Mouse (Mus musculus): ENCODE measurements around the gene Fbxl4.

Gene Fbxl4

DNA sequence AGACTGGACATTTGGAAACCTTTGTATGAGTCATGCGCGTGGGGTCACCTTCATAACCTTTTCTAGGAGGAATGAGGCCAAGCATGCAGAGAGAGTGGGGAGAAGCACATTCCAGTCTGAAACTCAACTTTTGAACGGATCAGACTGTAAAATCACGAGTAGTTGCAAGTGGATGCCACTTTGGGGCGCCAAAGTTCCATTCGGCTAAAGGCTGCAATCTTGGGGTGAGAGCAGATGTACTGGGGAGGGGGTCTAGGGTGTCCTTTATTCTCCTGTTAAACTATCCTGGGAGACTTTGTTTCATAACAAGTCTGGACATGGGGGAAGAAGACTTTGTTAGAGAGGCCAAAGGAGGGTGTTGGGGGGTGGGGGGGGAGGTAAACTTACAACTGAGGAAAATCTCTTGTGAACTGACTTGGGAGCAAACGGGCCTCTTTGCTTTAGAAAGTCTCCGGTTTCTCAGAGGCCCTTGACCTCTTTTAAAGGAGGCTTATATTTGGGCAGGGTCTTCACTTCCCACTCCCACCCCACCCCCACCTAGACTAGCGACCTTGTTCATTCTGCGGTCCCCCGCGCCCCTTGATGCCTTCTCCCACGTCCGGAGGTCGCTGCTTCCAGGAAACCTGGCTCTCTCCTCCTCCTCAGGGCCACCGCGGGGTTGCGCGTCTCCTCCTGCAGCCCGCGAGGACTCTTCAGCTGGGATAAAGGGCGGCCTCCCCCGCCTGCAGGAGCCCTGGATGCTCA lies 119.8 kb downstream of the Fbxl4 start:
- no peak for DNase-seq (ENCODE audit: extremely low read depth, insufficient read length, low spot score)

DNA sequence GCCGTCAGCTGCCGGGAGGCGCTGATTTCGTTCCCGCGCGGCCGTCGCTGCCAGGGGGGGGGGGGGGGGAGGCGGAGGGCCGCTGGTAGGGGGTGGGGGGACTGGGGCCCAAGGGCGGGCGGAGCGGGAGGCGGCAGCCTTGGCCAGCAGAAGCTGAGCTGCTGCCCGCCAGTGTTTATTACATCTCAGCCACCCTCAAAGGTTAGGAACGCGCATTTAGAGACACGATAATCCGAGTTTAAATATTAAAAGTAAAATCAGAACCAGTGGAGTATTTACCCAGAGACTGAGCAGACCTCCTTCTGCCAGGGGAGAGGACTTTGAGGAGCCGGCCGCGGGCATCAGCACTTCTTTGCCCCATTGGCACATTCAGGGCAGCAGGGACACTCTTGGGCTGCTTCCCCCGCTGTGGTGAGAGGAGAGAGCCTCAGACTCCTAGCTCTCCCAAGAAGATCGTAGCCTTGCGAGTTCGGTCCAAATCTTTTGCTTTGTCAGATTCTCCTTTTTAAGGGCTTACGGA lies 120.4 kb downstream of the Fbxl4 start:
- no peak for DNase-seq (ENCODE audit: extremely low read depth, insufficient read length, low spot score)

DNA sequence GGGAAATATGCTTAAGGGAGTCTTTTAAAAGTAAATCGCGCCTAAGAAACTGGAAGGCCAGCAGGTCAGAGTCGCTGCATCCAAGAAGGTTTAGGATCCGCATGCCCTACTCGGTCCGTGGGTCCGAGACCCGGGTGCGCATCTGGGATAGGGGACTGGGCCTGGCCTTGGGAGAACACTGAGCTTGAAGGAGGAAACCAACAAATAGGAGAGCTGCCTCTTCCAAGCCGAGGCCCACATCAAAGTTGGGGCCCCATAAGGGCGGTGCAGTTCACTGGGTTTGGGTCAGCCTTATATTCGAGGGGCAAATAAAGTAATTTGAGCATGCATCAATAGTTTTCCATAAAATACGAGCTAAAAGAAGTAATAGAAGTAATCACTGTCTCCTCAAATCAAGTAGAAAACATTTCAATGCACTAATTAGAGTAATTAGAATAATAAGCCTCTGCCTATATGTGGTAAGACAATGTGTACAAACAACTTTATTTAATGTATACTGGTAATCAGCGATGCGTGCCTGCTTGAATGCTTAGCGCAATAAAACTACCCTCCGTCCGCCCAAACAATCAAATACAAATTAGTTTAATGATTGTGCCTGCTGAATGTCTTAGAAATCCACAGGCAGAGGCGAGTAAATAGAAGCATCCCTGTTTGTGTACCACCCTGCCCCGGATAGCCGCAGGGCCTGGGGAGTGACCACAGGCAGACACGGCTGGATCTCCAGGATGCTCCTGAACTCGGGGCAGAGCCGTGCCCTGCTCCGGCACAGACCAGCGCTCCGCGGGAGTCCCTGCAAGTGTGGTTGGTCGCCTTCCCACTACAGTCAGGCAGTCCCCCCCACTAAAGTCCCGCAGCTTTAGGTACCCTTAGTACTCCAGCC lies 121.4 kb downstream of the Fbxl4 start:
- no peak for DNase-seq (ENCODE audit: extremely low read depth, insufficient read length, low spot score)

DNA sequence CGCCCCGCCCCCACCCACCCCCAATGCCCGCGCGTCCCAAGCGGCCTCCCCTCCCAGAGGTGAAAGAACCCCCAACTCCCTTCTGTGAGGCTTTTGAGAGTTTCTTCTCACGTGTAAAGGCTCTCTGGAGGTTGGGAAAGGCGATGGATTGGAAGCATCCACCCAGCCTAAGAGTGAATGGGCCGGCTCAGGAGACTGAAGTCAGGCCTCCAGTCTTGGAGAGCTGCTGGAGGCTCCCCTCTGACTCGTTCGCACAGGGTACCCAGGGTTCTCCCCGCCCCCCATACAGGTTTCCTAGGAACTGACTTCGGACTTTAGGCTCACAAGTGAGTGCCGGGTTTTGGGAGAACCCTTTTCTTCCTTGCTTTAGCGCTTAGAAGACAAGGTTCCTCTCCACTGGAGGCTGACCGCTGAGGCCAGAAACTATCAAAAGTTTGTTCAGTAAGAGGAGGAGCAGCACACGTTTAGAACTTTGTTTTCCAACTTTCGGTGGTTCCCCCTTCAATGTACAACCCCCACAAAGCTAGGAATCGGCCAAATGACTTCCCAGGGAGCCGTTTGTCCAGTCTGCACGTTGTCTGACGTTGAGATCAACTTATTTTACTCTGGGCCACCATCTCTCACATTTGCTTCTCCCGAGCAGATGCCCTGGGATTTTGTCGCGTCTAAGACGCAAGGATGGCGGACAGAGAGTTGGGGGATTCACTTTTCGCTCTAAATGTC lies 122.2 kb downstream of the Fbxl4 start:
- DNase-seq (ENCODE audit: extremely low read depth, insufficient read length, low spot score) = no peak

DNA sequence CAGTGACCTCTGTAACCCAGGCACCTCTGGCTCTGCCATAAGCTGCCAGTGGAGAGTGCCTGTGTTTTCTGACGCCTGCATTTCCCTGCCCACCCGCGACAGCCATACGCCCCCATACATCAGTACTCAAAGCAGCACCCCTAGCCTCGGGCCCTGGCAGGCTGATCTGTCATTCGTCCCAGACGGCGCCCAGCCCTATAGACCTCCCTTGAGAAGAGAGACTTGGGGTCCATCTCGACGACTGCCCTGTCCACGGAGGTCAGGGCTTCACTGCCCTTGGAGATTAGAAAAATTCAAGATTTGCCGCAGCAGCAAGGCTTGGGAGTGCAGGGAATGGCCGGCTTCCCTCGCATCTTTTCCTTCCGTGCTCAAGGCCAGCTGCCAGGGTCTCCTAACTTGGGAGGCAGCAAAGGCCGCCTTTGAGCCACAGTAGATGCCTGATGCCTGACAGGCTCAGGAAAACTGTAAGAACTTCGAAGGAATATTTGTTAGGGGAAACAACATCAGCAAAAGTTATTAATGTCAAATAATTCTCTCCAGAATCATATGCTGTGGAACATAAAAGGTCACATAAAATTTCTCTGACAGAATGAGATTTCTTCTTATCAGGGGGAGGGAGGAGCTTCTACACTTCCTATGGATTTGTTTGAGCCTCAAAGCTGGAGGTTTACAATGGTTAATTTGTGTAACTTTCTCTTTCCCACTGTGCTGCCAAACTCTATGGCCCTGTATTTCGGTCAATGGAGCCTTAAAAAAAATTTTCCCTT lies 122.9 kb downstream of the Fbxl4 start:
- DNase-seq (ENCODE audit: extremely low read depth, insufficient read length, low spot score) = no peak

DNA sequence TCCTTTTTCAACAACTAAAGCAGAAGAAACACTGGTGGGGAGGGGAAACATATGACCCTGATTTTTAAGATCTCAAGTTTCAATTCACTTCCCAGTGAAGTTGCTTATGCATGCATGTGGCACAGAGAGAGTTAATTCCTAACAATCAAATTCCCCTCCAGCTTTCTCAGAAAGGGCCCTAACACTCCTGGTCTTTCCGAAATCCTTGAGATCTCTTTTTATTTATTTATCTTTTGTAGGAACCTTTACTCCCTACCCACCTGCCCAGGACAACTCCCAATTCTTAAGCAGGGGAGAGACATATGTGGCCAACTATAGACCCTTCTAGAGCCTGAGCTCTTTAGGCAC lies 123.5 kb downstream of the Fbxl4 start:
- DNase-seq (ENCODE audit: extremely low read depth, insufficient read length, low spot score) = no peak

DNA sequence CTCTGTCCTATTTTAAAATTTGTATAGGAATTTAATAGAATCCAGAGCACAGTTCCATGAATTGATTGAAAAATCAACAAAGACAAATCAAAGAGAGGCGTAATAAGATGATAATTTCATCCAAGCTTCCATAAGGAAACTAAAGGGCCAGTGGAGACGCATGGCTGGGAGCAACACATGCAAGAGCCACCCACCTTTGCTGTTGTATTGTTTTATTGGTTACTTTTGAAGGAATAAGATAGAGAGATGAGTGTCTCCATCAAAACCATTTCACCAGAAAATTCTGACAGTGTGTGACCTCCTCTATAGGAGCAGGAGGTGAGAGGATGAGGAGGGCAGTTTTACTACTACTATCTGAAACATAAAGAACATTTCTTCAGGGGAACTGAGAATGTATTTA lies 124.8 kb downstream of the Fbxl4 start:
- DNase-seq (ENCODE audit: extremely low read depth, insufficient read length, low spot score) = no peak

DNA sequence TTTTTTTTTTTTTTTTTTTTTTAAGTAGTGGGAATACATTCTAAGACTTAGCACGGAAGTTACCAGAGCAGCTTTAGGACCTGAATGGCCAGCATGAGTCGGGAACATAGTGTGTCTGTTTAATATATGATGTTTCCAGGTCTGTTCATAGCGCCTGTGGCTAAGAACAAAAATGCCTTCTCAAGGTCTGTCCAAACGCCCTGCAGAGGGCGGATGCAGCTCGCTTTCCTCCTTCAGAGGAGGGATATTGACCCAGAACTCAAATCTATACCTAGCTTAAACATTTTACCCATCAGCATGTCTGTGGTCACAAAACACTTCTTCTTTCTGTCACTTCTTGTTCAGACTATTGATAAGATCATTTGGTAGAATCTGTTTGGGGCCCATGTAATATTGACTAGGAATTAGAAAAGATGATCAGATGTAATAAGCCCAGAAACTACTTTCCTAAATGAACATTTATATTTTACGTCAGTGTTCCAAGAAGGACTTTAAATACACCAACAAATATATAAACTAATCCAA lies 125.5 kb downstream of the Fbxl4 start:
- DNase-seq (ENCODE audit: extremely low read depth, insufficient read length, low spot score) = no peak

DNA sequence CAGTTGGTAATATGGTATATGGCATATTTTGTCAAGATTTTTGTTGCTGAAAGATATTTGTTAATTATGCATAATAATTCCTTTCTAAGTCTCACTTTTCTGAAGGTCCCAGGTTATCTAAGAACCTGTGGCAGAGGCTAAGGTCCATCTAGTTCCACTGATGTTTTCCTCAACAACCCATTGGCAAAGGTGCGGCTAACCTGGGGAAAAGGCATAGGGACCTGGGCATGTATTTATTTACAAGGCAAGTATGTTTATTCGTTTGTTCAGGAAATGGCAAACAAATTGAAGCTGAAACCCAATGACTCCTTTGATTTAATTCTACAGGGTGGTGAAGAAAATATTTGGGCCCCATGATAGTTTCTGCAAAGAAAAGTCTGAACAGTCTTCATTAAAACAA lies 126.2 kb downstream of the Fbxl4 start:
- DNase-seq (ENCODE audit: extremely low read depth, insufficient read length, low spot score) = no peak
